Mouse (Mus musculus): ENCODE data around the gene Trim80. TPM values are rescaled to one million over a fixed set of nuclear protein-coding genes. Genes with fewer than 3 reads are reported as not detected.

The Trim80 gene
- 0.61 and 0.77 TPM in 2 replicates for polyA plus RNA-seq (2012; rRNA removed)

DNA sequence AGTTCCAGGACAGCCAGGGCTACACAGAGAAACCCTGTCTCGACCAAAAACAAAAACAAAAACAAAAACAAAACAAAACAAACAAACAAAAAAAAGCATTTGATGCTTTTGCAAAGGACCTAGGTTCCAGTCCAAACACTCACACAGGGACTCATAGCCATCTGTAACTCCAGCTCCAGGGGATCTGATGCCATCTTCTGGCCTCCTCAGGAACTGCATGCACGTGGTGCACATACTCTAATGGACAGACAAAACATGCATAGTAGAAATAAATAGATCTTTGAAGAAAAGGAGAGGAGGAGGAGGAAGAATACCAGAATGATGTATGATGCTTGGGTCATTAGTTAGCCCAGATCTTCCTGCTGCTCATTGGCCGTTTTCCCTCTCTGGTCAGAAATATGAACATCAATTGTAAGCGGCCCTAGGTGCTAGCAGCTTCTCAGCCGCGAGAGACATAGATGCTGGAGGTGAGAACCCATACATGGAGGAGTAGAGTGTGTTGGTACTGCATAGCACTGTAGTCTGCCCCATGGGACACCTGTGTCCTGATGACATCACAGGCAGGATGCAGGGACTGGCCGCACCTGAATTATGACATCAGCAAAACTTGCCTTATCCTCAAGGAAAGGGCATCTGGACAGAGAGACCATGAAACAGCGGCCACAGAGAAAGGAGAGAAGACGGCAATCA, at the start of gene Trim80:
Gene Trim80 (plus strand): TSS at position 640 of the 690 bp plus-strand sequence.

DNA sequence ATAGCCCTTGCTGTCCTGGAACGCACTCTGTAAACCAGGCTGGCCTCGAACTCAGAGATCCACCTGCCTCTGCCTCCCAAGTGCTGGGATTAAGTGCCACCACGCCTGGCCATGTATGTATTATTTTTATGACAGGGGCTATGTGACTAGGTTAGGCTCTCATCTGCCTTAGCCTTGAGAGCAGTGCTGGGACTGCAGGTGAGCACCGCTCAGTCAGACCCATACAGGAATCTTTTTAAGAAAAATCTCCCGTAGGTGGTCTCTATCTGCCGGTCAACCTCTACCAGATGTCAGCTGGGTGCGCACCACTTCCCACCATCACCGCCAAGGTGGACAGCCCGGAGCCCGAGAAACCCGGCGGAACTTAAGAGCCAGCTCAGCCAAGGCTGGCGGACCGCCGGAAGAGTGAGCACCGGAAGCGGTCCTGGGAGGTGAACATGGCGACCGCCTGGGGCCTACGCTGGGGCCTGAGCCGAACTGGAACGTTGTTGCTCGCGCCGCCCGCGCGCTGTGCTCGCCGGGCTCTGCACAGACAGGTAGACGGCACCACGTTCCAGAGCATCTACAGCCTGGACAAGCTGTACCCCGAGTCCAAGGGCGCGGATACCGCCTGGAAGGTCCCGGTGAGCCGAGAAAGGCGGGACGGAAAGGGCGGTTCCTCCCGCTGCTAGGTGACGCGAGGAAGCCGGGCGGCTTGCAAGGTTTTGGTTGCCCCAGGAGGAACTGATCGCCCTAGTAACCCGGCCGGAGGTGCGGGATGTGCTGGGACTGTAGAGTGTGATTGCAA, 36.8 kb upstream of the Trim80 start, which contains the start of gene Mrpl58:
Gene Mrpl58 (plus strand): TSS at position 415 of the 787 bp plus-strand sequence.

DNA sequence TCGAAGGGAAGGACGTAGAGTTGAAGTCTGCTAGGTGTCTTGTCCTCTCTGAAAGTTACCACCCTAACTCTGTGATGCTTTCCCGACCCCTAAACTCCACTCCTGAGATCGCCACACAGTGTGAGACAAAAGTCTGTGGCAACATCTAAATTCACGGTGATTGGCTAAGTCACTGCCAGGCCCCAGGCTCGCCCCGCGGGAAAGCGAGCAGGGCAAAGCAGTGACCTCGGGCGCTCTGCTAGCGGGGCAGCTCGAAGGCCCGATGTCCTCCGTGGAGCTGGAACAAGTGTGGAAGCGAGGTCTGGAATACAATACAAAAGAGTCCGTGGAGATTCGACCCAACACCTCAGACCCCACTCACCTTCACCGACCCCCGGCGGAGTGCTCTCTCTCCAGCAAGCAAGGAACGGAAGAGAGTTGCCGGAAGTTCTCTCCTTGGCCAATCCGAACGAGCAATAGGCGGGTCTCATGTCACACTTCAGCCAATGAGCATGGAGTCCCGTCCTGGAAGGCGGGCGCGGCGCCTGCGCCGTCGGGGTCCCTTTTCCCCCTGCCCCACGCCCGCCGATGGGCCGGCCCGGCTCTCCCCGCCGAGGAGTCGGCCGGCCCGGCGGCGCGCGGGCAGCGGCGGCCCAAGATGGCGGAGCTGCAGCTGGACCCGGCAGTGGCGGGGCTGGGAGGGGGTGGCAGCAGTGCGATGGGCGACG, 20.7 kb upstream of the Trim80 start, which contains the start of the genes Atp5h and Kctd2:
Gene Atp5h (minus strand): TSS at position 432 of the 707 bp plus-strand sequence.
Gene Kctd2 (plus strand): TSS at position 598 of the 707 bp plus-strand sequence.

GRCm38 (mm10) chr11:115462243-115462891, 22.0 kb downstream of the Trim80 start, which contains the start of gene Slc16a5:
TSS of gene Slc16a5 (plus strand) at chr11:115462474.

DNA sequence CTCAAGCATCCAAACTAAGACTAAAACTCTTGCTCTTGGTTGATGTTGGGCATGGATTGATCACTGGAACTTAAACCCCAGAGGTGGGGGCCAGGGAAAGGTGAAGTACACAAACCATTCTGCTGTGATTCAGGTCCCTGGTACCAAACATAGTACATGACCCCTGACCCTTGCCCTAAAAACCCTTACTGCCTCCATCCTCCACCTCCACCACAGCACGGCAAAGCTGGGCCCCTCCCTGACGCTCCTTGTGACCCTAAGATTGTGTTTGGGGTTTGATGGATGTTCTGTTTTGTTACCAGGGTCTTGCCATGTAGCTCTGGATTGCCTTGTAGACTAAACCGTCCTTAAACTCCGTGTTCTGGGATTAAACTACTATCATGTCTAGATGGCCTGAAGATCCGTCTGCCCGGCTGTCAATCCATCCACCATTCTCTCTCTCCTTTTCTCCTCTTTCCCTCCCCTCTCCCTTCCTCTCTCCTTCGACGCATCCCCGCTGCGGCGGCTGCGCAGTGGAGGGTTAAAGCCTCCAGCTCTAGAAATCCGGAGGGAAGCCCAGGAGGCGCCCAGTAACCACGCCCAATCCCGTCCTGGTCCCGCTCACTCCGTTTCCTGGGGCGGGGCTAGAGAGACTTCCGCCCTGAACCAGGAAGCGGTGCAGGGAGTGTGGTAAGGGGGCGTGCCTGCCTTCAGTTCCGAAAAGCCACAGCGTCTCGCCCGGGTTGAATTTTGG, 34.8 kb downstream of the Trim80 start, which contains the start of gene Armc7:
Gene Armc7 (plus strand): TSS at position 643 of the 733 bp plus-strand sequence.

GRCm38 (mm10) chr11:115491356-115492083, 51.2 kb downstream of the Trim80 start, which contains the start of gene Nt5c:
TSS of gene Nt5c (minus strand) at chr11:115491862.

Other genes starting within 250 kb of the Trim80 start
- 0.14 and 0.21 TPM in 2 replicates for gene Grin2c, start 173.3 kb upstream of the Trim80 start, polyA plus RNA-seq (2012; rRNA removed)
- gene Fdxr, start 163.5 kb upstream of the Trim80 start, polyA plus RNA-seq (2012; rRNA removed) = 14.1 and 14.7 TPM in 2 replicates
- 14.5 and 16.9 TPM in 2 replicates for gene Fads6, start 142.9 kb upstream of the Trim80 start, polyA plus RNA-seq (2012; rRNA removed)
- 0.05 and 0.07 TPM in 2 replicates for gene Otop2, start 133.4 kb upstream of the Trim80 start, polyA plus RNA-seq (2012; rRNA removed)
- gene Ush1g, start 118.5 kb upstream of the Trim80 start, polyA plus RNA-seq (2012; rRNA removed) = 0.10 and 0.12 TPM in 2 replicates
- gene Otop3, start 105.8 kb upstream of the Trim80 start, polyA plus RNA-seq (2012; rRNA removed) = not detected in 2 replicates
- 1.3 TPM in 2 replicates for gene Hid1, start 72.8 kb upstream of the Trim80 start, polyA plus RNA-seq (2012; rRNA removed)
- 2.1 and 2.4 TPM in 2 replicates for gene Cdr2l, start 58.6 kb upstream of the Trim80 start, polyA plus RNA-seq (2012; rRNA removed)
- gene Mrpl58, start 36.8 kb upstream of the Trim80 start, polyA plus RNA-seq (2012; rRNA removed) = 36.1 and 39.1 TPM in 2 replicates
- 331 and 347 TPM in 2 replicates for gene Atp5h, start 20.6 kb upstream of the Trim80 start, polyA plus RNA-seq (2012; rRNA removed)
- gene Kctd2, start 20.4 kb upstream of the Trim80 start, polyA plus RNA-seq (2012; rRNA removed) = 8.1 and 9.0 TPM in 2 replicates
- 2.1 TPM in 2 replicates for gene Slc16a5, start 21.9 kb downstream of the Trim80 start, polyA plus RNA-seq (2012; rRNA removed)
- 2.9 and 3.0 TPM in 2 replicates for gene Armc7, start 35.1 kb downstream of the Trim80 start, polyA plus RNA-seq (2012; rRNA removed)
- 24.7 and 29.0 TPM in 2 replicates for gene Nt5c, start 51.3 kb downstream of the Trim80 start, polyA plus RNA-seq (2012; rRNA removed)
- gene Jpt1, start 73.8 kb downstream of the Trim80 start, polyA plus RNA-seq (2012; rRNA removed) = 89.7 and 90.7 TPM in 2 replicates
- 133 and 136 TPM in 2 replicates for gene Sumo2, start 95.7 kb downstream of the Trim80 start, polyA plus RNA-seq (2012; rRNA removed)
- gene Nup85, start 123.9 kb downstream of the Trim80 start, polyA plus RNA-seq (2012; rRNA removed) = 52.3 and 55.6 TPM in 2 replicates
- gene Mrps7, start 163.4 kb downstream of the Trim80 start, polyA plus RNA-seq (2012; rRNA removed) = 23.3 and 24.4 TPM in 2 replicates
- gene Gga3, start 163.5 kb downstream of the Trim80 start, polyA plus RNA-seq (2012; rRNA removed) = 6.7 and 8.1 TPM in 2 replicates
- gene Mif4gd, start 172.4 kb downstream of the Trim80 start, polyA plus RNA-seq (2012; rRNA removed) = 35.3 and 35.9 TPM in 2 replicates
- gene Slc25a19, start 187.8 kb downstream of the Trim80 start, polyA plus RNA-seq (2012; rRNA removed) = 7.8 and 8.4 TPM in 2 replicates

All from liver, embryonic 18 days (tissue).